ENCODE assay signal across 31 mouse cellular contexts in genomic region chr12:84865431-84865830, GRCm38 (mm10). TPM values are rescaled to one million over a fixed set of nuclear protein-coding genes. Genes with fewer than 3 reads are reported as not detected.
A peak's percentile ranks its signal among the peaks of the same experiment; 100 is the strongest.
DNase-seq lines count a peak whose midpoint lies in the region; ATAC-seq lines count a peak whose summit lies in the region.
"Had no signal": no experiment of that assay in that cellular context is flagged by ENCODE, and none has a peak within 500 bp of the region (broad histone marks: within the 10 kb centered on the region; RNA-seq: fewer than 3 reads in every experiment).

No protein-coding gene starts in this region.

- H3K9ac ChIP-seq in midbrain, embryonic 11.5 days (ENCODE audit: low read length) = no peak overlapping the region
- H3K9ac ChIP-seq in midbrain, embryonic 16.5 days (ENCODE audit: low read depth, low read length) = no peak overlapping the region
- H3K9ac ChIP-seq: heart, embryonic 12.5 days; liver, embryonic 13.5 days; lung, embryonic 14.5 days; midbrain, embryonic 15.5 days had no signal

- H3K36me3 ChIP-seq in midbrain, embryonic 11.5 days (ENCODE audit: control insufficient read depth, insufficient read depth, low read length) = no peaks in the 10 kb centered on the region
- H3K36me3 ChIP-seq in midbrain, embryonic 16.5 days (ENCODE audit: control insufficient read depth, insufficient read depth, low read length) = no peaks in the 10 kb centered on the region
- no peaks in the 10 kb centered on the region for H3K36me3 ChIP-seq in limb, embryonic 10.5 days
- H3K36me3 ChIP-seq in forebrain, embryonic 10.5 days (replicated peaks) = no peaks in the 10 kb centered on the region
- H3K36me3 ChIP-seq: embryonic facial prominence, embryonic 13.5 days; G1E; heart, embryonic 12.5 days; hindbrain, embryonic 10.5 days; liver, embryonic 13.5 days; midbrain, embryonic 15.5 days had no signal

- 82% methylated on average over 9 of the region's 9 CpGs for WGBS in midbrain, embryonic 11.5 days
- 86% methylated on average over 9 of the region's 9 CpGs for WGBS in midbrain, embryonic 16.5 days
- 45% methylated on average over 9 of the region's 9 CpGs for WGBS in limb, embryonic 10.5 days
- 74% methylated on average over 9 of the region's 9 CpGs for WGBS in forebrain, embryonic 10.5 days

- no peaks in the 10 kb centered on the region for H3K27me3 ChIP-seq in midbrain, embryonic 11.5 days (ENCODE audit: control insufficient read depth, insufficient read depth, low read length)
- H3K27me3 ChIP-seq in midbrain, embryonic 16.5 days (ENCODE audit: control insufficient read depth, insufficient read depth, low read depth, low read length) = no peaks in the 10 kb centered on the region
- H3K27me3 ChIP-seq in limb, embryonic 10.5 days (ENCODE audit: low read depth, poor library complexity, severe bottlenecking) = 0 out of 2 replicates have a peak, but pooled peaks cover 4% of the 10 kb centered on the region
- H3K27me3 ChIP-seq in forebrain, embryonic 10.5 days (ENCODE audit: poor library complexity, severe bottlenecking) = no peaks in the 10 kb centered on the region
- H3K27me3 ChIP-seq: CH12.LX; embryonic facial prominence, embryonic 13.5 days; midbrain, embryonic 15.5 days had no signal

- H3K4me2 ChIP-seq in midbrain, embryonic 11.5 days = no peak overlapping the region
- no peak overlapping the region for H3K4me2 ChIP-seq in midbrain, embryonic 16.5 days (ENCODE audit: low read length)
- H3K4me2 ChIP-seq: embryonic facial prominence, embryonic 13.5 days; heart, embryonic 12.5 days; liver, embryonic 13.5 days; lung, embryonic 14.5 days; midbrain, embryonic 15.5 days had no signal

- no peak overlapping the region for H3K27ac ChIP-seq in midbrain, embryonic 11.5 days (ENCODE audit: low read depth, low read length)
- no peak overlapping the region for H3K27ac ChIP-seq in midbrain, embryonic 16.5 days (ENCODE audit: low read length)
- peak overlapping the region; percentile 37 for H3K27ac ChIP-seq in limb, embryonic 10.5 days
- no peak overlapping the region for H3K27ac ChIP-seq in forebrain, embryonic 10.5 days
- H3K27ac ChIP-seq: embryonic facial prominence, embryonic 13.5 days; hindbrain, embryonic 10.5 days; liver, embryonic 13.5 days; midbrain, embryonic 15.5 days had no signal

- DNase-seq in adrenal gland, postnatal 14 days = peak; percentile 42
- no peak for DNase-seq in adrenal gland, postnatal 25 days
- peak; percentile 56 for DNase-seq in midbrain, embryonic 11.5 days (ENCODE audit: low spot score, missing footprints)
- DNase-seq in limb, embryonic 10.5 days (ENCODE audit: low spot score) = peak; percentile 64
- no peak for DNase-seq in testis, postnatal 14 days (ENCODE audit: low spot score)
- no peak for DNase-seq in forebrain, embryonic 10.5 days (ENCODE audit: extremely low spot score, low spot score)
- DNase-seq: cerebellum, adult 18-20 months; cerebellum, postnatal 36 days; embryo, embryonic 11 days; gastrocnemius, postnatal 10 days; heart, postnatal 10 days; kidney, postnatal 10 days; left cerebral cortex, postnatal 4 days; liver, embryonic 13.5 days; lung, postnatal 36 days; spleen, adult 18-20 months; thymus, postnatal 14 days had no signal

- no peak overlapping the region for H3K4me3 ChIP-seq in midbrain, embryonic 11.5 days (ENCODE audit: low read depth, low read length)
- H3K4me3 ChIP-seq in midbrain, embryonic 16.5 days (ENCODE audit: low read depth, low read length) = no peak overlapping the region
- no peak overlapping the region for H3K4me3 ChIP-seq in limb, embryonic 10.5 days
- no peak overlapping the region for H3K4me3 ChIP-seq in forebrain, embryonic 10.5 days
- H3K4me3 ChIP-seq: embryonic facial prominence, embryonic 13.5 days; heart, embryonic 12.5 days; hindbrain, embryonic 10.5 days; liver, embryonic 13.5 days; midbrain, embryonic 15.5 days had no signal

- no peak for ATAC-seq in midbrain, embryonic 11.5 days (ENCODE audit: low FRiP score)
- no peak for ATAC-seq in midbrain, embryonic 16.5 days
- ATAC-seq: activated CD4-positive, CD25-positive, alpha-beta regulatory T cell, adult 4 months; forebrain, embryonic 14.5 days; hindbrain, embryonic 16.5 days; intestine, embryonic 16.5 days; midbrain, embryonic 15.5 days had no signal

- no peaks in the 10 kb centered on the region for H3K4me1 ChIP-seq in midbrain, embryonic 11.5 days (ENCODE audit: control insufficient read depth, insufficient read depth, low read length)
- no peaks in the 10 kb centered on the region for H3K4me1 ChIP-seq in midbrain, embryonic 16.5 days (ENCODE audit: control insufficient read depth, insufficient read depth, low read length)
- peaks cover 39% of the 10 kb centered on the region for H3K4me1 ChIP-seq in limb, embryonic 10.5 days
- peaks cover 4% of the 10 kb centered on the region; the same call in 1 of the 2 replicates for H3K4me1 ChIP-seq in forebrain, embryonic 10.5 days
- H3K4me1 ChIP-seq: heart, embryonic 12.5 days; liver, embryonic 13.5 days; midbrain, embryonic 15.5 days had no signal

- H3K9me3 ChIP-seq in midbrain, embryonic 11.5 days (ENCODE audit: control insufficient read depth, low read length) = no peaks in the 10 kb centered on the region
- H3K9me3 ChIP-seq in midbrain, embryonic 16.5 days (replicated peaks; ENCODE audit: control insufficient read depth, low read length, poor library complexity, severe bottlenecking) = no peaks in the 10 kb centered on the region
- H3K9me3 ChIP-seq in limb, embryonic 10.5 days (replicated peaks) = no peaks in the 10 kb centered on the region
- no peaks in the 10 kb centered on the region for H3K9me3 ChIP-seq in forebrain, embryonic 10.5 days
- H3K9me3 ChIP-seq: embryonic facial prominence, embryonic 13.5 days; G1E; heart, embryonic 12.5 days; hindbrain, embryonic 10.5 days; liver, embryonic 13.5 days; megakaryocyte, embryonic 14.5 days; midbrain, embryonic 15.5 days had no signal

RNA-seq across cellular contexts. Expression of gene Ltbp2, which starts 10.9 kb away (rescaled TPM):
- total RNA-seq in adrenal gland, postnatal 14 days (2021) = 11.9 and 12.4 TPM in 2 replicates
- 3.9 and 4.8 TPM in 2 replicates for total RNA-seq in adrenal gland, postnatal 25 days (2021)
- polyA plus RNA-seq in midbrain, embryonic 11.5 days (2014; fragmentation: Nextera tagmentation; extraction: Ambion mirVana) = 0.05 TPM in 1 of 2 replicates, not detected in the other
- polyA plus RNA-seq in midbrain, embryonic 16.5 days (2015; fragmentation: Nextera tagmentation; extraction: Ambion mirVana) = 0.11 TPM in 1 of 2 replicates, not detected in the other
- polyA plus RNA-seq in limb, embryonic 10.5 days (2016; fragmentation: Nextera tagmentation; extraction: Ambion mirVana) = 0.03 TPM in 1 of 2 replicates, not detected in the other
- 0.10 TPM in 1 of 2 replicates, not detected in the other for polyA plus RNA-seq in forebrain, embryonic 10.5 days (2016; fragmentation: Nextera tagmentation; extraction: Ambion mirVana)
- total RNA-seq: granulocyte monocyte progenitor cell, adult 5-6 weeks had no signal
- polyA plus RNA-seq: activated CD4-positive, CD25-positive, alpha-beta regulatory T cell, adult 4 months; forebrain, embryonic 14.5 days; G1E had no signal

Comparison
In these comparisons a context has a peak if more than half of its experiments do, and no peak if none do; other contexts are left out.
1. DNase-seq: peak in adrenal gland, postnatal 14 days (single experiment), midbrain, embryonic 11.5 days (single experiment) and limb, embryonic 10.5 days (single experiment); none in adrenal gland, postnatal 25 days (single experiment), testis, postnatal 14 days (single experiment) and forebrain, embryonic 10.5 days (single experiment).